Comparison of ENCODE assay signal across 20 mouse cellular contexts in genomic region chr7:82053411-82053810, GRCm38 (mm10).
"Had no signal": no experiment of that assay in that cellular context is flagged by ENCODE, and none has a peak within 500 bp of the region (broad histone marks: within the 10 kb centered on the region; RNA-seq: fewer than 3 reads in every experiment).

No protein-coding gene starts in this region.

- H3K36me3 ChIP-seq: limb, embryonic 12.5 days; limb, embryonic 15.5 days; neural tube, embryonic 13.5 days; stomach, embryonic 15.5 days had no signal

- DNase-seq: kidney, adult 9 months; kidney, postnatal 14 days; kidney, postnatal 4 days; left cerebral cortex, postnatal 4 days; liver, postnatal 0 days; lung, embryonic 14.5 days; midbrain, embryonic 14.5 days; retina, postnatal 1 day; right cerebral cortex, postnatal 25 days; spleen, adult 18-20 months; thymus, postnatal 25 days had no signal

- H3K27ac ChIP-seq: limb, embryonic 12.5 days; limb, embryonic 15.5 days; liver, embryonic 14.5 days; macrophage; neural tube, embryonic 13.5 days; stomach, embryonic 15.5 days had no signal

- ATAC-seq: liver, postnatal 0 days; lung, postnatal 0 days had no signal

- H3K9me3 ChIP-seq: limb, embryonic 12.5 days; limb, embryonic 15.5 days; neural tube, embryonic 13.5 days; stomach, embryonic 15.5 days had no signal

- H3K4me2 ChIP-seq: limb, embryonic 12.5 days; limb, embryonic 15.5 days; liver, embryonic 11.5 days; lung, embryonic 14.5 days; neural tube, embryonic 13.5 days; stomach, embryonic 15.5 days had no signal

- H3K4me3 ChIP-seq: limb, embryonic 12.5 days; limb, embryonic 15.5 days; myocyte; neural tube, embryonic 13.5 days; stomach, embryonic 15.5 days had no signal

- H3K27me3 ChIP-seq: limb, embryonic 15.5 days; neural tube, embryonic 13.5 days; stomach, embryonic 15.5 days had no signal

- H3K9ac ChIP-seq: limb, embryonic 12.5 days; limb, embryonic 15.5 days; liver, embryonic 14.5 days; liver, postnatal 0 days; lung, embryonic 14.5 days; neural tube, embryonic 13.5 days; stomach, embryonic 15.5 days had no signal
